Mouse (Mus musculus) urinary bladder, postnatal 10 days (tissue): Measurements from ENCODE around the gene Sult6b2.

Experiments
- DNase-seq: peaks from one replicate; pipeline ENCODE4 v3.0.0; 2022; ENCODE audit warnings: low spot score

The Sult6b2 gene

GRCm38 (mm10) chr6:142804402-142804801 is at the start of gene Sult6b2:
TSS of gene Sult6b2 (minus strand) at chr6:142804502.
- no peak for DNase-seq

GRCm38 (mm10) chr6:142852419-142853377 is 48.4 kb upstream of the Sult6b2 start:
- no peak for DNase-seq

- no peak for DNase-seq
These were observed 46.1 kb upstream of the Sult6b2 start for GRCm38 (mm10) chr6:142850436-142850835.

GRCm38 (mm10) chr6:142849326-142849725 is 45.0 kb upstream of the Sult6b2 start:
- DNase-seq = no peak

GRCm38 (mm10) chr6:142847914-142848674 is 43.8 kb upstream of the Sult6b2 start:
- no peak for DNase-seq

GRCm38 (mm10) chr6:142846855-142847254 is 42.6 kb upstream of the Sult6b2 start:
- no peak for DNase-seq

GRCm38 (mm10) chr6:142845066-142845465 is 40.8 kb upstream of the Sult6b2 start:
- no peak for DNase-seq

GRCm38 (mm10) chr6:142844061-142844460 is 39.8 kb upstream of the Sult6b2 start:
- DNase-seq = no peak

- DNase-seq = no peak
These were observed 34.2 kb upstream of the Sult6b2 start for GRCm38 (mm10) chr6:142838501-142838900.

GRCm38 (mm10) chr6:142837326-142837725 is 33.0 kb upstream of the Sult6b2 start:
- no peak for DNase-seq

GRCm38 (mm10) chr6:142835726-142836125 is 31.4 kb upstream of the Sult6b2 start:
- no peak for DNase-seq

GRCm38 (mm10) chr6:142834911-142835310 is 30.6 kb upstream of the Sult6b2 start:
- DNase-seq = no peak

- DNase-seq = no peak
These were observed 27.4 kb upstream of the Sult6b2 start for GRCm38 (mm10) chr6:142831706-142832105.

- no peak for DNase-seq
These were observed 26.9 kb upstream of the Sult6b2 start for GRCm38 (mm10) chr6:142831243-142831642.

GRCm38 (mm10) chr6:142830221-142830620 is 25.9 kb upstream of the Sult6b2 start:
- DNase-seq = no peak

GRCm38 (mm10) chr6:142825449-142825848 is 21.1 kb upstream of the Sult6b2 start:
- no peak for DNase-seq

- DNase-seq = no peak
These were observed 18.9 kb upstream of the Sult6b2 start for GRCm38 (mm10) chr6:142823008-142823787.

- DNase-seq = no peak
These were observed 14.0 kb upstream of the Sult6b2 start for GRCm38 (mm10) chr6:142818306-142818705.

GRCm38 (mm10) chr6:142815513-142815912 is 11.2 kb upstream of the Sult6b2 start:
- DNase-seq = no peak

GRCm38 (mm10) chr6:142814495-142814921 is 10.2 kb upstream of the Sult6b2 start:
- no peak for DNase-seq

- no peak for DNase-seq
These were observed 9.7 kb upstream of the Sult6b2 start for GRCm38 (mm10) chr6:142814011-142814410.

GRCm38 (mm10) chr6:142812969-142813368 is 8.7 kb upstream of the Sult6b2 start:
- no peak for DNase-seq
